Mouse (Mus musculus) olfactory bulb, adult 2 months (tissue): ENCODE results near the gene Ccl12.

Source experiments
- CTCF ChIP-seq: fragments of 200-500 bp; IDR thresholded peaks from 2 replicates; pipeline ENCODE4 v1.5.1; 2012; ENCODE audit warnings: low read depth, mild to moderate bottlenecking, low read length, moderate library complexity; ENCODE audit not compliant: insufficient read depth
- POLR2A ChIP-seq: fragments of 200-500 bp; IDR thresholded peaks from 2 replicates; pipeline ENCODE4 v1.6.1; 2012; ENCODE audit warnings: mild to moderate bottlenecking, low read depth, low read length, moderate library complexity; ENCODE audit not compliant: insufficient read depth

- TF ChIP-seq CTCF: no peak
- no peak for TF ChIP-seq POLR2A
Observed at GRCm38 (mm10) chr11:82073686-82074085, 28.0 kb upstream of the Ccl12 start.
